Mouse (Mus musculus): ENCODE data around the gene Cdh12.

Cdh12 gene

DNA sequence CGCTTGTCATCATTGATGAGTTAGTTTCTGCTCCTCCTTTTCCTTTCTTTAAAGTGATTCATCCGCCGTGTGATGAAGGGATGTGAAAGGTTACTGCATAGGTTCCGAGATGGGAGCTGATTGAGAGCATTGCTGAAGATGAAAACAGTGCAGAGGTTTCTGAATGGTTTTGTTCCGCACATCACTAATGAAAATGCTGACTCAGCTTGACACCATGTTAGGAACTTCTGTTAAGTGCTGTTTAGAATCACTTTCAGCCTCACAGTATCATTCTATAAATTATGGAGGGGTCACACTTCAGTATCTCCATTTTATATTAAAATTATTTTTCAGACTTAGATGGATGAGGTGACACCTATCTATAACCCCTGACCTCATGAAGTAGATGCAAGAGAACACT lies 247.2 kb downstream of the Cdh12 start:
- DNase-seq (ENCODE audit: low read depth, low spot score) = no peak

DNA sequence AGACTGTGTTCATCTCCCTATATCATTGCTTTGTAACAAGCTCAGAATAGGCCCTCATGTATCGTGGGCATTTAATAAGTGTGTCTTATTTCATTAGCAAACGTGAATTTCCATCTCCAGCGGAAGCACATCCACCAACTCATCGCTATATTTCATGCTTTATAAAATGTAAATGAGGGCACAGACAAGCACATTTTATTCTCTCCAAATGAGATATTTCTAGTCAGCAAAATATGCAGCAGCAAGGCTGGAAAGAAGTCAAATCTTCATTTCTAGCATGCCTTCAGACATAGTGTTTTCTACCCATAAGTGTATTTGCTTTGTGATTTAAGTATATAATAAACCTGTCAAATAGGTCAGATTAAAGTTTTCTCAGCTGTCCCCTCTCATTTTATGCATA lies 262.8 kb downstream of the Cdh12 start:
- no peak for DNase-seq (ENCODE audit: low read depth, low spot score)

DNA sequence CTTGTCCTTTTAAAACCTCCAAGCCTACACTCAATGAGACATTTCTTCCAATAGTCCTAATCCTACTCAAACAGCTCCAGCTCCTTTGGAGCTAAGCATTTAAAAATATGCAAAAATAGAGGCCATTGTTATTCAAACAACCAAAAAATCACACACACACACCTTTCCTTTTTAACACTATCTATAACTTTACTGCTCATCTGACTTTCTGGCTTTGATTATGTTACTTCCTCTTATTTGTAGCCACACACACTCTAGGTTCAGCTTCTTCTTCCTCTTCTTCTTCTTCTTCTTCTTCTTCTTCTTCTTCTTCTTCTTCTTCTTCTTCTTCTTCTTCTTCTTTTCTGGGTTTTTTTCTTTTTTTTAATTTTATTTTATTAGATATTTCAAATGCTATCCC lies 323.2 kb downstream of the Cdh12 start:
- DNase-seq (ENCODE audit: low read depth, low spot score) = no peak

GRCm38 (mm10) chr15:20773423-20773822 lies 324.4 kb downstream of the Cdh12 start:
- DNase-seq (ENCODE audit: low read depth, low spot score) = no peak

DNA sequence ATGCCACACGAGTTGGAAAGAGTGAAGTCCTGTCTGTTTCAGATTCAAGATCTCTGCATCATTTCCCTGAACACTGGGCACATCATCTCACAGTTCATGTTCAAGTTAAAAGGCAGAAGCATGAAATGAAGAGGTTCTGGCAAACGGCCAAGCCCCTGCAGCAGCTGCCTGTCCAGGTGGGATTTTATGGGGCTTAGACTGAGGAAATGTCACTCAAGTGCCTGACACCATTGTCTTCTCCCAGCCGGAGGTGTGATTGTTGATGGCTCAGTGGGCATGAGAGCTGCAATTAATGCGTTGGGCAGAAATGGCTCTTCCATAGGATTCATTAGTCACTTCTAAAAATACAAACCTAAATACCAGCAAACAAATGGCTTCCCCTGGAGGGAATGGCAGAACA lies 347.9 kb downstream of the Cdh12 start:
- DNase-seq (ENCODE audit: low read depth, low spot score) = no peak

GRCm38 (mm10) chr15:20798541-20798940 lies 349.5 kb downstream of the Cdh12 start:
- no peak for DNase-seq (ENCODE audit: low read depth, low spot score)

- DNase-seq (ENCODE audit: low read depth, low spot score) = no peak
Observed at GRCm38 (mm10) chr15:20835887-20836286, 386.8 kb downstream of the Cdh12 start.

GRCm38 (mm10) chr15:20836991-20837390 lies 387.9 kb downstream of the Cdh12 start:
- no peak for DNase-seq (ENCODE audit: low read depth, low spot score)

- no peak for DNase-seq (ENCODE audit: low read depth, low spot score)
Observed at GRCm38 (mm10) chr15:20841479-20841878, 392.4 kb downstream of the Cdh12 start.

GRCm38 (mm10) chr15:20863076-20863475 lies 414.0 kb downstream of the Cdh12 start:
- no peak for DNase-seq (ENCODE audit: low read depth, low spot score)

DNA sequence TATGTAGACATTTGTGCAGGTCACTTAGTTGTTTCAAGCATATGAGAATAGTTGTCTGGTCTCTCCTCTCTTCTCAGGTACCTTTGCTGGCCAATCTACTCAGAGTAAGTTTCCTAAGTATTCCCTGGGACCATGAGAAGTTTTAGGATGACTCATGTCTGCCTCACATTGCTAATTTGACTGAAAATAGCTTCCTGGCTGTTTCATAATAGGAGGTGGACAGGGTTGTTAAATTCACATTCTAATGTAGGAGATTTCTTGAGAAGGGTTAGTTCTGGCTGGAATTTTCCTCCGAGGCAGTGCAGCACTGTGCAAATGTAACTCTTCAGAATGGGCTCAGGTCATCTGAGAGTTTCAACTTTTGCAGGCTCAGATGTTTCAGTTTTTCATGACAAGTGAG lies 423.5 kb downstream of the Cdh12 start:
- DNase-seq (ENCODE audit: low read depth, low spot score) = no peak

DNA sequence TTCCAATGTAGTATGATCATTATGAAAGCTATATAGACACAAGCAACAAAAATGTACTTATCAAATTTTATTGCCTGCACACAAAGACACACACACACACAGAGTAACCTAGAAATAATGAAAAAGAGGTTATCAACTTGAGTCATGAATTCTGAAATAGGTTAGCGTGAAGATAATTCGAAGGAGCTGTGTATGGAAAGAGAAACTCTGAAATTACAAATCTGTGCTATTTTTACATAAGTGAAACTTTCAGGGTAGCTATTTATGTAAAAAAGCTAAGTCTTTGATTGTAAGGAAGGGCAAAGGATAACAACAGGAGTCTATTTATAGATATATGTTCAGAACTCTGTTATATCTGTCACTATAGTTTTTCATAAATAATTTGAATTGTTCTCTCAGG lies 427.9 kb downstream of the Cdh12 start:
- DNase-seq (ENCODE audit: low read depth, low spot score) = no peak

GRCm38 (mm10) chr15:20893471-20893870 lies 444.4 kb downstream of the Cdh12 start:
- no peak for DNase-seq (ENCODE audit: low read depth, low spot score)

DNA sequence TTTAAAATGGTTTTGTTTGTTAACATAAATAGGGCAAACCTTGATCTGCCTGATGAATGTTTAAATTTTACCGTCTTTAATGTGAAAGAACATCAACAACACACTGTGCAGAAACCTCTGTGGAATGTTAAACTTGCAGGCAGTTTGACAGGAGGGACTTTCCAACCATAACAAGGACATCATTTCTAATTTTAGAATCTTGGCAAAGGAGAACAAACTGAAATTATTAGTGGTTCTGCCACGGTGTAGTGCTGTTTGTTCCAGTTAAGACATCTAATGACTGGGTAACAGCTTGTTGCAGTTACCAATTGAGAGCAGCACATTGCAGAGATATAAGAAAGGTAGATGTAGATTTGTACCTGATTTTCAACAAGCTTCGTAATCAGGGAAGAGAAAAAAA lies 453.5 kb downstream of the Cdh12 start:
- no peak for DNase-seq (ENCODE audit: low read depth, low spot score)

GRCm38 (mm10) chr15:20928221-20928620 lies 479.2 kb downstream of the Cdh12 start:
- DNase-seq (ENCODE audit: low read depth, low spot score) = no peak

DNA sequence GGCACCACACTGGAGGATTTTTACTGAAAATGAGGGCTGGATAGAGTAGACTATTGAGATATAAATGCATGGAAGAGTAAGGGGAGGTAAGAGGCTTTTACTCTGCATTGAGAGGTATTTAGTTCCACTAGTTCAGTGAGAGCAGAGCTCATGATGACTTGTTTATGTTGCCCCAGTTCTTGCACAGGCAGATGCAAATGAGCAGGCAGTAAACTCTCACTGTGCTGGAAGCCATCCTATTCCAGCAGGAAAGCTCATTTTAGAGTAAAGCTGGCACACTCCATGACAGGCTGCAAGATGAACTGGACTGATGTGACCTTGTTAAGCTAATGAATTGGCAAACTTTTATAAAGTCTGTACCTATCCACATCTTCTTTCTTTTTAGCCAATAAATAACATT lies 494.9 kb downstream of the Cdh12 start:
- no peak for DNase-seq (ENCODE audit: low read depth, low spot score)

GRCm38 (mm10) chr15:20967463-20967862 lies 518.4 kb downstream of the Cdh12 start:
- DNase-seq (ENCODE audit: low read depth, low spot score) = no peak

- DNase-seq (ENCODE audit: low read depth, low spot score) = no peak
Observed at GRCm38 (mm10) chr15:20971041-20971440, 522.0 kb downstream of the Cdh12 start.

DNA sequence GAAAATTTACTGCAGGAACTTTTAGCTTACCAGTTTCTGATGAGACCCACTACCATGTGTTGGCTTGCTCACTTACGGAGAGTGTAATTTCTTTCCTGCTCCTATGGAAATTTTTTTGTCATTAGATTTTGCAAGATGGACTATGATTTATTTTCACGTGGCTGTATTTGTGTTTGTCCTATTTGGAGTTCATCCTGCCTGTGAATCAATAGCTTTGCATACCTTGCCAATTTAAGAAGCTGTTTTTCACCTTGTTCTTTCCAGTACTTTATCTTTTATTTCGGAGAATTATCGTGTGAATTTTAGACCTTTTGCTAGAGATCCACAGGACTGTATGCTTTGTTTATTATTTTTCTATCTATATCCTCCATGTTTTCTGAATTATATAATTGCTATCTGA lies 551.5 kb downstream of the Cdh12 start:
- DNase-seq (ENCODE audit: low read depth, low spot score) = no peak

GRCm38 (mm10) chr15:21007931-21008330 lies 558.9 kb downstream of the Cdh12 start:
- no peak for DNase-seq (ENCODE audit: low read depth, low spot score)

DNA sequence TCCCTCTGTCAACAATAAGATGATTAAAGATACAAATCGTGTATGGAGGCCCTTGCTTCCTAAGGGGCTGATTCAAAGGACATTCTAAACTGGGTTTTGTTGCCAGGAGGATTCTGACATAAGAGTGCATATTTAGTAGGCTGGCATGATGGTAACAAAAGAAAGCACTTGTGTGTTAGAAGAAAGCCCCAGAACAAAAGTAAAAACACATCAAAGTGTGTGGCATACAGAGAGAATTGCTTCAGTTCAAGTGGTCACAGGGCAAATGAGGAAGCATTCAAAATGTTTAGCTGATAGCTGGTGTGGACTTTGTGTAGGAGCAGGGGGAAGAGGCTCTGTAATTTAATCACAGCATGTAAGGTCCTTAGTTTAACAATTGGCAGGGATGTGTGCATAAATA lies 559.4 kb downstream of the Cdh12 start:
- no peak for DNase-seq (ENCODE audit: low read depth, low spot score)

DNA sequence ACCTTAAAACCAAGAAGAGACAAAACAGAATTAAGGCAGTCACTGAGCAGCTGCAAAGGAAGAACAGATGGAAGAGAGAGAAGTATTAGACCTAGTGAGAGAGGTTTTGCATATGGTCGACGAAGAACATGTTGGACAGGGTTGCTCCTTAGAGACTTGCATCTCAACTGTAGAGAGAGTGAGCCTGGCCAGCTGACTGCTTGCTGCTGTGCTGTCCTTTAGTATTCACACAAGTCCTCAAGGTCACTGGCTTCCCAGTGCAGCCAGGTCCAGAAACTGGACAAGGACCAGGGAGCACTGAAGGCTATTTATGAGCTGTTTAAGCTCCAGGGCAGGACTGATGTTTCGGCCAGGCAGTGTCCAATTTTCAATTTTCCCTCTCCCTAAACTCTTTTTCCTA lies 559.9 kb downstream of the Cdh12 start:
- DNase-seq (ENCODE audit: low read depth, low spot score) = no peak

DNA sequence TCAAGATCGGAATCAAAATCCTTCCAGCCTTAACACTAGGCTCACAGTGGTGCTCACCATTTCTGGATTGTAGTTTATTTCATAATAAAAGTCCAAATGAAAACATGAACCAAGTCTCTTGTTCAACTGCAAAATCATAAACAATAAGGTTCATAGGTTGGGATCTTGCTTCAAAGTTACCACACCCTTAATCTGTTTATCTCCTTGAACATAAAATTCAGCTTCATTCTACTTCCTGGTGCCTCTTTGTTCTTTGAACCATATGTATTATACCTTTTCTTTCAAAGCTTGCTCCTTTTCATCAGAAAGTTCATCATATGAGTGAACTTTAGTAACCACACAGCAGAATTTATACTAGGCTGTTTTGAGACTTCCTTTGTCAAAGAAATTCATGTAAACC lies 614.6 kb downstream of the Cdh12 start:
- DNase-seq (ENCODE audit: low read depth, low spot score) = no peak

- no peak for DNase-seq (ENCODE audit: low read depth, low spot score)
Observed at GRCm38 (mm10) chr15:21069264-21069663, 620.2 kb downstream of the Cdh12 start.

DNA sequence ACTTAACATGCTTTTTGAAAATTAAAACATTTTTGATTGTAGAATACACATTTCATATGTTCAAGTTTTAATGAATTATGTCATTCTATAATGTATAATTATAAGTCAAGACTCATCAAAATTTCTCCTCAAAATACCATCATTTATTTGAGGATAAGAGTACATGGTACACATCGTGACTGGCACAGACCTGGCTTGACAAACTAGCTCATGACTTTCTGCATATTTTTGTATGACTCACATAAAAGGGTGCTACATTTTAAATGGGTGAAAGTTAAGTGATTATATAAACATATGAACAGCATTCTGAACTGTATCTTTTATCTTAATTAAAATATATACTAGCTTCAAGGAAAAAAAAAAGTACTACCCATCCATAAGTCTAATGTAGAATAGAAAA lies 643.8 kb downstream of the Cdh12 start:
- no peak for DNase-seq (ENCODE audit: low read depth, low spot score)
